Mouse (Mus musculus): ENCODE measurements at regions not wholly inside any gene's neighbourhood (a gene's known extent, or its start where the extent isn't known, plus 50 kb on each side); places are given as distances from the start of the nearest gene placed in this dataset.

DNA sequence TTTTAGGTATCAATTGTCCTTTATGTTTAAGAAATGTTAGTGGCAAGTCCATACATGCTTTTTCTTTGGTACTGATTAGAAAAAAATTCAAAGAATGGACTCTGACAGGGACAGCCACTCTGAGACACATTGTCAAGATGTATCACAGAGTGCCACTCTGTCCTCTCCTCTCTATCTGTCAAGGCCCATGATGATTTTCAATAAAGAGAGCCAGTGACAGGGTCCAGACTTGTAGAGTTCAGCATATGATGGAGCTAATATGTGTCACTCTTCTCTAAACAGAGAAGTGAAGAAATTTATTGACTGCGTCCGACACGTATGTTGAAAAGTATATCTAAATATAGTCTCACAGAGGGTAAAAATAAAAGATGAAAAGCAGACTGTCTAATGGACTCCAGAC, 672.2 kb upstream of the 4930452B06Rik start:
- no peak for ATAC-seq (ENCODE audit: low TSS enrichment)

DNA sequence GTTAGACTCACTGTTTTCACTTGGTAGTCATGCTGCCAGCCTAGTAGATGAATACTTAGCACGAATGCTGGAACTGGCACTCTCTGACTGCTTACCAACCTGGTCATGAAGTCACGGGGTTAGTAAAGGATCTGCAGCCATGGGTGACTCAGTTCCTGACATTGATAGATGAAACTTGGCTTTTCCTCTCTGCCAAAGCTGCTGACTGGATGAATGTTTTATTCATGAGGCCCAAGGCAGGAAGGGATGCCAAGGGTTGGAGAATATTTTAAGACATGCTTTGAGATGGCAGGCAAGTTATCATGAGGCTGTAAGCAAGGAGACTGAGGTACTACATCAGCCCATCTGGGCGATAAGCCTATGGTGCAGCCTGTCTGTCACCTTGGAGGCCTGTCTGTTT, 671.1 kb upstream of the 4930452B06Rik start:
- ATAC-seq (ENCODE audit: low TSS enrichment), result peak; percentile 38; the same call in 1 of the 2 replicates

DNA sequence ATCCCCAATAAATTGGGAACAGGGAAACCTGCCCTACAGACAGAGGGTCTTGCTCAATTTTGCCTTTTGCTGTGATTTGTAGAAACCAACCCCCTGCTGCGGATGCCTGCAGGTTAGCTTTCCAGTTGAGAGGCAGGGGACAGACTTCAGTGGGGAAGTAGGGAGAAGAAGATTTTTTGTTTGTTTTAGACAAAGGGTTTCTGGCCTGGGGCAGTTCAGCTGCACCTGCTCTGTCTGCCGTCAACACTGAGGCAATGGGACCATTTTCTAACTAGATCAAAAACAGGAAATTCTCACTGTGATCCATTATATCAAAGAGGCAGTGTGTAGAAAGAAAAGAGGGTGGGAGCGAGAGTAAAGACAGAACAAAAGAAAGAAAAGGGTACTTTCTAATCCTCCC, 665.6 kb upstream of the 4930452B06Rik start:
- ATAC-seq (ENCODE audit: low TSS enrichment), result no peak

DNA sequence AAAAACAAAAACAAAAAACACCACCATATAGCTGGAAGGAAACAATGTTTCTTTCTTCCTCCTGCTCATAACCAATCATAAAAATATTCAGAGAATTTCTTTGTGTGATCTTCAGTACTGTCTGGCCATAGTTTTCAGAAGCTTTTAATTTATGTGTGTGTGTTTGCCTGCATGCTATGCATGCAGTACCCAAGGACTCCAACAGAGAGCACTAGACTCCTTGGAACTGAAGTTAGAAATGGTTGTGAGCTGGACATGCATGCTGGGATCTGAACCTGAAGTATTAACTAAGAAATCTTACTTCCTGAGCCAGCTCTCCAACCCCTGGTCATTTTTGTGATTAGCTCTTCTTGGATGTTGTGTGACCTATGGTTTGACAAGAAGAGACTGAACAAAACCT, 664.7 kb upstream of the 4930452B06Rik start:
- no peak for ATAC-seq (ENCODE audit: low TSS enrichment)

DNA sequence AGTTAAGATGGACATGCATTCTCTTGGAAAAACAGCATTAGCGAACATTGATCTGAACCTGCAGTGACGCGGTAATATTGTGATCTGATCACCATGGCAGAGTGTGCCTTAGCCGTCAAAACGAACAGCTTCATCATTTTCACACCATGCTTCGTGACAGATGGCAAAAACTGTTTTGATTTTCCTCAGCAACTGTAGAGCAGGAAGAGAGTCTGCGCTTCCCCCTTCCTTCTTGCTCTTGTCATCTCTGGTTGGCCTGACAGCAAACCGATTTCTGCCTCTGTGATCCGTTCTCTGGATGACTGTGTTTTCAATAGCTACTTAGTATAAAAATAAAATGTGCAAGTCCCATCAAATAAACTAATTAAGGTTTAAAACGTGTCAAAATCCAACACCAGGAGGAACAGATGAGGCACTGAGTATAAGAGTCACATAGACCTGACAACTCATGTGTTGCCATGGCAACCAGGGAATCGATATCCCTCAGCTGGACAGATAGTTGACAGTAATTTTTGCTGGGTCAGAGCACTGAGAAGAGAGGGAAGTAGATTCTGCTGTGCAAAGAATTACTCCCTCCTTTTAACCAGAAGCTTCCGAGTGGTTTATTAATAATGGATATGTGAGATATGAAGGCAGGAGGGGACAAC, 663.9 kb upstream of the 4930452B06Rik start:
- ATAC-seq (ENCODE audit: low TSS enrichment), result peak; percentile 38; the same call in 1 of the 2 replicates

DNA sequence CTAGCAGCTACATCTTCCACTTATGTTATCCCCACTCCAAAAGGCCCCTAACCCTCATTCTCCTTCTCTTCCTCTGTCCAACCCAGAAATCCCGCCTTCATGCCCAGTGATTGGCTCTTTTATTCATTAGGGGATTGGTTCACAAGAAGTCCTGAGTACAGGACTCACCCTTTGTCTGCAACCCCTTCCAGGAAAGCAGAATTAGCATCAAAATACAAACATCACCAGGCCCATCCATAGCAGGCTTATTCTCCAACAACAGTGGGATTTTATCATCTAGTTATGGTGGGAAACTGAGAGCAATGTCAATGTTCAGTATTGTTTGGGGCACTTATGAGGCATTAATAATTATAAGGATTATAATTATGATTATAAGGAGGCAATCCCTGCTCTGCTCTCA, 661.3 kb upstream of the 4930452B06Rik start:
- no peak for ATAC-seq (ENCODE audit: low TSS enrichment)

DNA sequence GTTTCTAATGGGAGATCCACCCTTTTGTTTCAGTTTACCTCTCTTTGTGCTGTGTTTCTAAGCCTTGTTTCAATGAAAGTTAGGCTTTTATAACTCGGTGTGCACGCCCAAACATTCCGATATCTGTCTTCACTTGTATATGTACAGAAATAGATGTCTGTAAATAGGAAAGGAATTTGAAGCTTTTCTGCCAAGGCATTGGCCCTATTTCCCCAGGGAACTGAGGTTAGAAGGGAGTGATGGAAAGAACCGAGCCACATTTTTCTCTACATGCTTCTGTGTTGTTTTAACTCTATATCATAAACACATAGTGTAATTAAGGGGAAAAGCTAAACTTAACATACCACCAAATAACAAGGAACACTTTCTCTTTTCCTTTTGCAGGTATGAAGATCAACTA, 653.8 kb upstream of the 4930452B06Rik start:
- ATAC-seq (ENCODE audit: low TSS enrichment), result no peak

DNA sequence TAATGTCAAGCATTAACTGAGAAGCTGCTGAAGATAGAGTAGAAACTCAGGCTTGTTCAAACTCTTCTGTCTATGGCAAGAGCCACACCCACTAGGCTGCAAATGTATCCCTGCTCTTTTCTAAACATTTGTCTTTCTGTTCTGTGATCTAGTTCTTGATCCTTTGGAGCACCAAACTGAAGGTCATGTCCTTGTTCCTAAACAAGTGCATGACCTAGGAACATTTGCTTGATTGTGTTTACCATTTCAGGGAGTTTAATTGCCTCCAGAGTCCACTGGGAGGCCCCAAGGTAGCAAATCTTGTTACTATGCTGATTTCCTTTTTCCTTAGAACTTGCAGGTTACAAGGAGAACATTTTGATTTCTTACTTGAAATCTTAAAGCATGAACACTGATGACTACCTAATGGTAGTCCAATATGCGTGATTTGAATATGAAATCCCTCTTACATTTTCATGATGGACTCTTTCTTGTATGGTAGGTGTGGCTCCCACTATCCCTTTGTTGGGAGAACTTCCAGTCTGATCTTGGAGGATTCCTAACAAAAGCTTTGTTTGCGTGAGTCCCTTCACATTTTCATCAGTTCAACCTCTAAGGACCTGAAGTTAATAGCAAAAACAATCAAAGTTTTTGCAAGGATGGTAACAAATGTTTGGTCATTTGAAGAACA, 652.9 kb upstream of the 4930452B06Rik start:
- ATAC-seq (ENCODE audit: low TSS enrichment), result no peak

DNA sequence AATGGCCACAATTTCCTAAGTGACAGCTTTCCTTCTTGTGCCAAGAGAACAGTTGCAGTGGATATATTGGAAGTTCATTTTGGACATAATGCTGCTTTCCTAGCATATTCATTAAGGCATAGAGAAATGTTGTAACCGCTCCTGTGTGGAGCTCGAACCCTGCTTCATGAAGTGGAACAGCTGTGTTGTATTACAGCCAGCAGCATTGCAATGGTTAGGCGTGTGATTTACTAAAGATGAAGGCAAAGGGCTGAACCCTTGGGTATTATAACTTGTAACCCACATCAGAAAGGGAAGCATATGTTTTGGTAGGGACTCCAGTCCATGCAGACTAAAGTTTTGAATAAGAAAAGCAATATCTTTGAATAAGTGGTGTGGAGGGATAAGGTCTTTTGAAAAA, 649.2 kb upstream of the 4930452B06Rik start:
- no peak for ATAC-seq (ENCODE audit: low TSS enrichment)

DNA sequence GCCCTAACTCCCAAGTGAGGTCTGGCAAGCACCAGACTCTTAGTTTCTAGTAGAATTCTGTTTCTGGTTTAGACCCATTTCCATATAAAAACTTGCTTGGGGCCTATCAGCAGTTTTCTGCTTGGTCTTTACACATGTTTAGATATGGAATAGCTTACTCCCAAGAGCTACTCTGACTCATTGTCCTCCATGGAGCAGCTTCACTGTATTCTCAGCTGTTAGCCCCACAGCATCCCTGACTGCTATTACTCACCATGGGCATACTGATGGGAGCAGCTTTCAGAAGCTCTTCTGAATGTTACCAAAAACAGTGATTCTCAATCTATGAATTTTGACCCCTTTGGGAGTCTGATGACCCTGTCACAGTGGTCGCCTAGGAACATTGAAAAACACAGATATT, 630.1 kb upstream of the 4930452B06Rik start:
- no peak for ATAC-seq (ENCODE audit: low TSS enrichment)

DNA sequence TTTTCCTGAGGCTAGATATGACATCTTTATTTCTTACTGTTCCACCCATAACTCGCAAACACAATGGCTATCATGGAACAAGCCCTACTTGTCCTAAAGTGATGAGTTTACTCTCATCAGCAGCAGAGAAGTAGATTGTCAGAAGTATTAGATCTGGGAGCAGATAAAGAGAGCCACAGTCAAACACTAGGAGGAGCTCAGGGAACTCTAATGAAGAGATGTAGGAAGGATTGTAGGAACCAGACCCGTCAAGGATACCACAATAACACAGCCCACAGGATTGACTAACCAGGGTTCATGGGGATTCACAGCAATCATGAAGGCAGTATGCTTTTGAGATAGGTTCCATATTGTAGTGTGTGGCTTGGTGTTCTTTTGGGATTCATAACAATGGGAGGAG, 628.5 kb upstream of the 4930452B06Rik start:
- ATAC-seq (ENCODE audit: low TSS enrichment), result peak; percentile 69

DNA sequence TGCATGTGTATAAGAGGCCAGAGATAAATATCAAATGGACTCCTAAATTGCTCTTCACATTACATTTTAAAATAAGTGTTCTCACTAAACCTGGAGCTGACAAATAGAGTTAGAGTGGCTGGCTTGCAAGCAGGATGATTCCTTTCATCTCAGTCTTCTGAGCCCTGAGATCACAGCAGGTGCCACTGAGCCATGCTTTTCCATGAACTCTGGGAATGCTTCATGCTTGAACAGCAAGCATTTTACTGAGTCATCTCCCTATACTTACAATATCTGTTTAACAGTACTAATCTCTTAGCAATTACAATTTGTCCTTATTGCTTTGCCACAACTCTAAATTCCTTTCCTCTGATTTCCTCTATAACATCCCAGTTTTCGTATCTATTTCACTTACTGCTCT, 622.1 kb upstream of the 4930452B06Rik start:
- no peak for ATAC-seq (ENCODE audit: low TSS enrichment)

DNA sequence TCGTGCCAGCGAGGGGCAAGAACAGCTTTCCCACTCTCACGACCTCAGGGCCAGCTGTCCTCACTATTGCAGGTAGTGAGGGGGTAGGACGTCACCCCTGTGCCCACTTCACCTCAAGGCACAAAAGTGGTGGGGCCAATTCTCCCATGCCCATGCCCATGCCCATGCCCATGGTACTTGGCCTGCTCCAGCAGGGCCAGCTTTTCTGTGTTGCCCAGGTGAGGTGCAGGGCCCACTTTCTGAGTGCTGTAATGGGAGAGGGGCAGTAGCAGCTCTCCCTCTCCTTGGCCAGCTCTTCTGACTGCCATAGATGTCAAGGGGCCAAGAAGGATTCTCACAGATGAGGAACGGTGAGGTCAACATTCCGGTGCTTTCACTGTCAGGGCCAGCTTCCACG, 619.6 kb upstream of the 4930452B06Rik start:
- no peak for ATAC-seq (ENCODE audit: low TSS enrichment)

DNA sequence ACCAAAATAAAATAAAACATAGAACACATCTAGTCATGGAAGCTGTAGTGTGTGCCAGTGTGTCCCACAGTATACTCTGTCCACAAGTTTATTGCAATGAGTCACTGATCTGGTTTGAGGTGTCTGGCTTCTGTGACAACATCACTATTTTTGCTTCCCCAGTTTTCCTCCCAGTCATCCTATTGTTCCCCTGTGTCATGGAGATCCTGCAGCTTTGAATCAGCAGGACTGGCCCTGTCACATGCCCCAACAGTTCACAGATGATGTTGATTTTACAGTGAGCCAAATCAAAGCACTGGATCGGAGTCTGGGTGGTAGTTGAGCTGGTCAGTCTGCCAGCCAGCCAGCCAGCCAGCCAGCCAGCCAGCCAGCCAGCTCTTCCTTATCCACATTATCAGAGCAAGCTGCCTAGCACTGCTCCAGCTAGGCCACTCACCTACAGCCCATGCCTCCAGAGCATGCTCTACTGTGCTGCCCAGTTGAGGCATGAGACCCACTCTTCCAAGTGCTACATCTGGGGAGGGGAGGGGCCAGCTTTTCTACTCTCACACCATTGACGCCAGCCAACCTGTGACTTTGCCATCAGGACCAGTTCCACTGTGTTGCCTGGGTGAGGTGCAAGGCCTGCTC, 619.1 kb upstream of the 4930452B06Rik start:
- ATAC-seq (ENCODE audit: low TSS enrichment), result no peak

DNA sequence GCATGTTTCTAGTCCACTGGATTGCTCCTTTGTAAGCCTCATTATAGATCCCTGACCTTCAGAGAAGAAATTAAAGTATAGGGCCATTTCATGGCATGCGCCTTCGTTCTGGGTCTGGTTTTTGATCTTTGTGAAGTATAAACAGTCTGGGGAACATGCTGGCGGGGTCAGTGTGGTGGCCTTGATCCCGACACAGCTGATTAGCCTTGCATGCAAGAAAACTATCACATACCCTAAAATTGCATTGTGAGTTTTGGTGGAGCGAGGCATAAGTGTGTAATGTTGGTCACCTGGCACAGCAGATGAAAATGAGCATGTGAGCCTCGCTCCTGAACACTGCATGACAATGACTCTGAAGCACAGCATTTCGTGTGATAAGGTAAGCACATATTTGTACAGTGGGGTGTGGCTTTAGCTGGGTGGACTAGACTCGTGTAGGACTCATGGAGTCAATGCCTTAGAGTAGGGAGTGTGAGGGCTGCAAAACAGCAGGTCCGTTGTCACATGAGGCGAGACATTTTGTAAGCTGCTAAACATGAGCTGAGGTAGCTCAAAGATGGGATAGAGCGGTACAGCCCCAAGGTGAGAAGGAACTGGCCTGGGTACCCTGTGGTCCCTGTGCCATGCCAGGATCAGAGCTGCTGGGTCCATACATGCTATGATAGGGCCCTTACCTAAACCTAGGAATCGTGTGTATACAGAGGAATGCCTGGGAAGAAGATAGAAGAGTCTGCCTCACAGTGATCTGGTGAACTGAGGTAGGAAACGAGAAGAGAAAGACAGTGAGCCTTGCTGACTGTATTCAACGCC, 601.4 kb upstream of the 4930452B06Rik start:
- no peak for ATAC-seq (ENCODE audit: low TSS enrichment)

DNA sequence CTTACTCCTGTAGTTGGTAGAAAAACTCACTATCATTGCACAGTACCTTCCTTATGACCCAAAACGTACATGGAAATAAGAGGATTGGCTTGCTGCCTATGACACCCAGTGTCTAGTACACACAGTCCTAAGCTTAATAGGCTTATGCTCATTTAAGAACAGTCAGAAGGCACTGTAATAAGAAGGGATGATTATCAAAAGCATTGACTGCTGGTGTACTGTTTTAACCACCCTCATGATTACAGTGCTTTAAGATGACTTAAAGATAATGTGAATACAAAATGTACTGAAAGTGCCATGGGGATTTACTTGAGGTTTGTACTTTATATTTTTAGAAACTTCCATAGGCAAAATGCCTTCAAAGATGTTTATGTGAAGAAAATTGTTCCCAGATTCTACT, 586.0 kb upstream of the 4930452B06Rik start:
- ATAC-seq (ENCODE audit: low TSS enrichment), result peak; percentile 69

DNA sequence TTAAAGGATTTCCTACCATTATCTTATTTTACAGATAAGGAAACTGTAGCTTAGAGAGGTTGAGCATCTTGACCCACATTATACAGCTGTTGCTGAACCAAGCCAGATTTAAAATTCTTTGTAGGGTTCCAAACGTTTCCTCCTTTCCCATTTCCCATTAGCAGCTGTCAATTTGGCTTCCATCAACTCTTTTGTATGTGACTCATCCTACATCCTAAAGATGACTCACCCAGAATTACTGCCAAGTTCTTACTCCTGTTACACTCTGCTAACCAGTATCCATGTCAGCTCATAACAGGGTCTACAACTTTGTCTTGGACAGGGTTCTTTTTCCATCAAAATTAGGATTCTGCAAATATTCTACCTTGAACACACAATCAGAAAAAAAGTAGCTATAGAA, 579.2 kb upstream of the 4930452B06Rik start:
- ATAC-seq (ENCODE audit: low TSS enrichment), result no peak

DNA sequence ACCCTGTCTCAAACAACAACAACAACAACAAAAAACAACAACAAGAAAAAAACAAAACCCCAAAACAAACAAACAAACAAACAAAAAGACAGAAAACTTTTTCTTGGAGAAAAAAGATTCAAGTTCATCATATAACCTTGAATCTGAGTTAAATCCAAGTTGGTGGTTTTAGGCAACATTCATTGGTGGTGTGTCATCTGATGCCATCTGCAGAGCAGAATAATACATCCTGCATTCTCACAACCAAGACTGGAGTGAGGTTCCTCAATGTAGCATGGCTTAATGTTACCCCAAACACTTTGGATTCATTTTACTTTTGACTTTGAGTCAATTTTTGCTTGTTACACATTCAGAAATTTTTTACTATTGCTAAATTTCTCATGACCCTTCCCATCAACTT, 577.3 kb upstream of the 4930452B06Rik start:
- ATAC-seq (ENCODE audit: low TSS enrichment), result no peak

DNA sequence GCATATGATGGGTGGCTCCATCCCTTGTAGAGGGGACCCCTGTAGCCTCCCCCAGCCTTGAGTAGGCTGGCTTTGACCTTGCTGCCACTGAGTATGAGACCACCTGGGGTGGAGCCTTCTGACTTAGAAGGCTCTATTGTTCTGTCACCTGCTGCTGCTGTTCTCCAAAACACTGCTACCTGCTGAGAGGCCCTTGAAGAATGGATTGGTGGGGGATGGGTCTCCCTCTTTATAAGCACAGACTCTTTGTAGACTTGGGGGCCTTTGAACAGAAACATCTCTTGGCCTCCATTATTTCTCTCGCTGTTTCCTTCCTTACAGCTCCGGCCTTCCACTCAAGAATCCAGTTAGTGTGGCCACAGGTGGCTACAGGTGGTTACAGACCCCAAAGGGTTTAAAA, 576.1 kb upstream of the 4930452B06Rik start:
- ATAC-seq (ENCODE audit: low TSS enrichment), result no peak

DNA sequence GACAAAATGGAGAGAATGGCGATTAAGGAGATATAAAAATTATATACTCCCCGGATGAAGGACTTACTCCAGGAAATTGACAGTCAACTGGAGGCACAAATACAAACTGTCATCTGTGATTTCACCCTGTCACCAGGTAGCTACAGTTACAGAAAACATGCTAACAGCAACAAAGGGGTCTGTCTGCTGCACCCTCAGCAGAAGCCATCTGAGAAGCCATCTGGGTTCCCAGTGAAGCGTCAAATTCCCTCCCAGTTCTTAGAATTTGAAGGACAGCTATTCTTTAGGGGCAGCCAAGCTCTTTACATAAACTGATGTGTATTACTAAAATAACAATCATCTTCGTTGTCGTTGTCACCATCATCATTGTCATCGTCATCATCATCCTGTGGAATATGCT, 561.6 kb upstream of the 4930452B06Rik start:
- no peak for ATAC-seq (ENCODE audit: low TSS enrichment)

DNA sequence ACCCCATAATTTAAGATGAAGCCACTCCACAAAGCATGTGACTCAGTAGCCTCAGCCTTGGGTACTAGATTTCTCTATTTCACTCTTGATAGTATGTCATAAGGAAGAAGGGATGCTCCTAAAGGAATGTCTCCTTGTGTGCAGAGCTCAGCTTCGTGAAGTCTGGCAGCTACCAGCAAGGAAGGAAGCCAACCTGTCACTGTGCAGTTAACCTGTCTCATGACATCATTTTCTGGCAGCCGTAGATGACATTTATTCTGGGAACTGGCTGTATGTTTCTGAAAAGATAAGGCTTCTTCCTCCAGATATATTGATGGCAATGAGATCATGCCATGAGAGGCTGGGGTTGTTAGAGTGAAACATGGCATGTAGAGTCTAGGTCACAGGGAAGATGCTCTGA, 534.2 kb upstream of the 4930452B06Rik start:
- ATAC-seq (ENCODE audit: low TSS enrichment), result 0 out of 2 replicates have a peak, but pooled peaks have one; percentile 34

DNA sequence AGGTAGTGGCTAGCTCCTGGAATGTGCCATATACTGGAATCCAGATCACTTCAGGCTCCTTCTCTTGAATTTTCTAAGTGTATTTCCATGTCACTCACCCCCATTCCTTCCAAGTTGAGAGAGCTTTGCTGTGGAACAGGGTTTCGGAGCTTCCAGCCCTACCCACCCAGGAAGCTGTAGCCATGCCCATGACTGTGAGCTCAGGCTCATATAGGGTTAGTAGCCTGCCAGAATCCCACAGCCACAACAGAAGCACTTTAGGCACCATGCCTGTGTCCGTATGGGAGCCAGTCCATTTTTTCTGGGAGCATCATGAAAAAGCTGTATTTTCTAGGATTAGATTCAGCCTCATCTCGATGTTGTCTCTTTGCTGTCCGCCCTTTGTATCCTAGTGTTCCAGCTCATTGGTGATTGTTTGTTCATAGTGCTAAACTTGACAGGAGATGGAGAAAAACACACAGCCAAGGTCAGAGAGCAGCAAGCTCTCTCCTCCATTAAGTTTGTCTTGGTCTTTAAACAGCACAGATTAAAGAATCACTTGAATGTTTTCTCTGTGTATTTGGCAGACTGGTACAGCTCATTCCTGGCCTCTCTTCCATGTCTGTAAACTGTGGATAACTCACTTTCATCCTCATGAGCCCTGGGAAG, 526.2 kb upstream of the 4930452B06Rik start:
- no peak for ATAC-seq (ENCODE audit: low TSS enrichment)

Measured in frontal cortex, adult (tissue).